Mouse (Mus musculus): ENCODE data around the gene Jag2.

Gene Jag2

DNA sequence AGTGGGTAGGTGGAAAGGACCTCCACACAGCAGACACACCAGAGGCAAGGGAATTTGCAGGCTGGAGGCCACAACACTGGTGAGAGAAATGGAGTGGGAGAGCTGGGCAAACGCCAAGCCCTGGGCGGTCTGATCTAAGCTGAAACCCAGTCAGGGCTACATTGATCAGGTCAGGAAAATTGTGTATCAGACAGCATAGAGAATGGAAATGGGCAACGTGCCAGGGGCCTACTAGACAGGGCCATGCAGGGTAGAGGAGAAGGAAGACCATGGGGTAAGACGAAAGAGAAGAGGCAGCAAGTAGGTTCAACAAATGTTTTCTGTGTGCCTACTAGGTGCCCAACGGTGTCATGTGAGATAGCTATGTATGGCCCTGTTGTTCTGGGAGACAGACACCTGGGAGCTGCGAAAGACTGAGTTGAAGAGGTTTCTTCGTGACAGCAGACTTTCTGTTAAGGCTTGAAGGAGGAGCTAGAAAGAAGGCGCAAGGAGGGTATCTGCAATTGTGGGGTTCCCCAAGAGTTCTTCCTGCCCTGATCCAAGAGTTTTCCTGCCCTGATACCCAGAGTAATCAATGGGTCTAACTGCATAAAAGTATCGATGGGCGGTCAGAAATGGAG is 11.7 kb upstream of the Jag2 start:
- peak; percentile 31 for DNase-seq (ENCODE audit: low spot score)

DNA sequence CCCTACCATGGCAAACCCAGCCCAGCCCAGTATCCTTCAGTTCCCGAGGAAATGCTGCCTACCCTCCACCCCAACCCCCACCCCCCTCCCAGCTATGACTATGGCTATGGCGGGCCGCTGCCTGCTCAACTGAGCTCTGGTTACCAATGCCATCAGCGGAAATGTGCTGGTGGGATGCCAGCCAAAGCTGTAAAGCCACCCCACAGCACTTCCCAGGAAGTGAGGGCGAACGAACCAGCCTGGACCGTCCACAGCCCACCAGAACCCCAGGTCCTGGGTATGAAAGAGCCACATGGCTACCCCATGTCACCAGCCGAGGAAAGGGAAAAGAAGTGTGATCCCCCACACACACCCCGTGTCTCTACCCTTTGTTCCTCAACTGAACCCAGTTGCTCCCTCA is 11.1 kb upstream of the Jag2 start:
- DNase-seq (ENCODE audit: low spot score) = no peak

DNA sequence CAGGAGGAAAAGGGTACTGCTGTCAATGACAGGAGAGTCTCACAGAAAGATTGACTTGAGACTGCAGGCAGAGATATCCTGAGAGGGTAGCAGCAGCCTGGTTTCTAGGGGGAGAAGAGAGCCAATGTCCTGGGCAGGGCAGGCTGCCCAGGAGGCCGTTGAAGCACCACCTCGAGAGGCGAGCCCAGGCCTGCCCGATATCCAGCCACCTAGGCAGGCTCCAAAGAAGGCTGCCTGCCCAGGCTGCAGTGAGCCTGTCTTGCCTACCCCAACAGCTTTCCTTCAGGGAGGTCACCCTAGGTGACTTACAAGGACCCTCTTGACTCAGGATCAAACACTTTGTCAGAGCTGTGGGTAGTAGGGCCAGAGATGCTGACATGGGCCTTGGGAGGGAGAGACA is 10.7 kb upstream of the Jag2 start:
- peak; percentile 26 for DNase-seq (ENCODE audit: low spot score)

DNA sequence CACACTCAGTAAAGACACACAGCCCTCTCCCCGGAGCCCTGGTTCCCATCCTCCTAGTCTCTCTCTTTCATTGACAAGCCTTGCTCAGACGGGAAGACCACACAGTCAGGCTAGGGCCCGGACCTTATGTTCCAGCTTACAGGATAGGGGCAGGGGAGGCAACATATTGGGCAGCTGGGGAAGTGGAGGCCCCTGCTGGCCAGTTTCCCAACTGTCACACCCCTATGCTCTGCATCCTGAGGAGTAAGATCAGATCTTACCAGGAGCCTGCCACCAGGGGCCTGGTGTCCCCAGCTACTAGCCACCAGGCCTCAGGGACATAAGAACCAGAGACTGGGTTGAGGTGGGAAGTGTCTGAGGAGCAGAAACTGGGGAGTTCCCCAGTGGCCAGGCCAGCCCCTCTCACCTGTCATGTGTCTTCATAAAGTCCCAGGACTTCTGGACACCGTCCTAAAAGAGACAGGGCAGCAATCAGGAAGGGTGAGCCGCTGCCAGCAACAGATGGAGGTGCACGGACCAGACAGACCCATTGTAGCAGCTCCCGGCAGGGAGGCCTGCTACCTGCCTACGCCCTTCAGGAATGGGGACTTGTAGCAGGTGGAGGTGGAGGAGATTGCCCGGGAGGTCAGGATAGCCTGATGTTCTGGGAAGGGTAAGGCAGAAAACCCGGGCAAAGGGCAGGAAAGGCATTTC is 9.4 kb upstream of the Jag2 start:
- no peak for DNase-seq (ENCODE audit: low spot score)

DNA sequence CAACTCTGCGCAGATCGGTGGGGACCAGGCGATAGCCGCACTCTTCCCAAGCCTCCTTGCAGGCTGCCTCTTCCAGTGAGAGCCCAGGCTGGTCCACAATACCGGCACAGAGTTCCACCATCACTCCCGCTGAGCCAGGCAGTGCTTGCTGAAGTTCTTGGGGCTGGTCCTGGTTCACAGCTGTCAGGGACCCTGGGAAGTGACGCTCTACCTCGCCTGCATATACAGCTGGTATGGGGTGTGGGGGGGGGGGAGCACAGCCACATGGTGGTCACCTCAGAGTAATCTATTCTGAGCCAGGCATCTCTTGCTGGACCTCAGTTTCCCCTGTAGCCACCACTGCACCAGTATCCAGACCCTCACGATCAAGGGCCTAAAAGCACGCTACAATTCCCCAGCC is 8.8 kb upstream of the Jag2 start:
- DNase-seq (ENCODE audit: low spot score) = no peak

DNA sequence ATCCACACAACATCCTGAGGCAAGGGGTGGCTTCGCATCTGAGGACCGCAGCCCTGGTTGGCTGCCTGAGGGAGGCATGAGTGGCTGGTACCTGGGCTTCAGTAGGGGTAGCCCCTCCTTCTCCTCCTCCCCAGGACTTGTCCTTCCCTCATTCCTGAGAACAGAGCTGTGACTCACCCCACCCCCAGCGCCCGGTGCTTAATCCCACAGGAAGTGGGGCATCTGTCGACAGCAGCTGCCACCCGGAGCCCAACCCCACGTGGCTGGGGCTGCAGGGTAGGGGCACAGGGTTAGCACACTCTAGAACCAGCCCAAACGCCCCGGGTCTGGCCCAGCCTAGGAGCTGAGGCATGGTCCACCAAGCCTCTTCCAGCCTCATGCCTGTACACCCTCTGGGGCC is 8.3 kb upstream of the Jag2 start:
- DNase-seq (ENCODE audit: low spot score) = no peak

DNA sequence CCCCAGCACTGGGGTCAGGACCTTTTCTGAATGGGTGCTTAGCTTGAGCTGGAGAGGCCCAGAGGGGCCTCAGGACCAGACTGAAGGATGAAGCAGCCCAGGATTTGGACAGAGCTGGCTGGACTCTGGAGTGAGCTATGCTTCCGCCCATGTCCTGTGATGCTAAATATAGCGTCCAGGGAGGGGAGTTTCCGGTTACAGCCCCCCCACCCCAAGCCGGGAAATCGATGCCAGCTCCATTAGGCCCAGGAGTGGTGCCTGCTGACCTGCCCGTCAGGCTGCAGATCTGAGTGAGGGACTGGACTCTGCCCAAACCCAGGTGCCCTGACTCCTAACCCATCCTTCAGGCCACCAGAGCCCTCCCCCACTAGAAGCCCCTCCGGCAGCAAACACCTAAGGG is 3.1 kb upstream of the Jag2 start:
- no peak for DNase-seq (ENCODE audit: low spot score)

DNA sequence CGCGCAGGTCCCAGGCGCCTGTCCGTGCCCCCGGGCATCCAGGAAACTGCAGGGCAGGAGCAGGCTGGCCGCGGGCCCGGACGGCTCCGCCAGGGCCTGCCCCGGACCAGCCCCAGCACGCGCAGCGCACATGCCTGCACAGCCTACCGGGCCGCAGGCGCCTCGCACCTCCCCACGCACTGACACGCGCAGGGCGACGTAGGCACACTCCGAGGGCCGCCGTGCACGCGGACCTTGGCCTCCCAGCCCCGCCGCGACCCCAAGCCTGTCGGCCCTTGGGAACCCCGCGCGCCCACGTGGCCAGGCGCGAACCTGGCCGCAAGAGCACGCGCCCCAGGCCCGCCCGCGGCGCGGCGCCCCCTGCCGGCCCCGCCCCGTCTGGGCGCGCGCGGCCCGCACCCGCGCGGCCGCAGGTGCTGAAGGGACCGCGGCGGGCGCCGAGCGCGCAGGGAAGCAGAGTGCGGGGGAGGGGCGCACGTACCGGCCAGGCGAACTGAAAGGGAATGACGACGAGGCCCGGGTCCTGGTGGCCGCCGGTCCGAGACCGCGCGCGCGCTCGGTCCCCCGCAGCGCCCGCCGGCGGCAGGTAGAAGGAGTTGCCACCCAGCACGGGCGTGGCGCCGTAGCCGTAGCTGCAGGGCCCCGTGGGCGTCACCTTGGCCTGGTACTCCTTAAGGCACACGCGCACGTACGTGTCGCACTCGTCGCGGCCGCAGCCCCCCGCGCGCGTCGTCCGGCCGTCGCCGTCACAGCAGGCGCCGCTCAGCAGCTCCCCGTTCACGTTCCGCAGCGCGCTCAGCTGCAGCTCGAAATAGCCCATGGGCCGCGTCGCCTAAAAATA is 955 bp downstream of the Jag2 start:
- peak; percentile 69 for DNase-seq (ENCODE audit: low spot score)

DNA sequence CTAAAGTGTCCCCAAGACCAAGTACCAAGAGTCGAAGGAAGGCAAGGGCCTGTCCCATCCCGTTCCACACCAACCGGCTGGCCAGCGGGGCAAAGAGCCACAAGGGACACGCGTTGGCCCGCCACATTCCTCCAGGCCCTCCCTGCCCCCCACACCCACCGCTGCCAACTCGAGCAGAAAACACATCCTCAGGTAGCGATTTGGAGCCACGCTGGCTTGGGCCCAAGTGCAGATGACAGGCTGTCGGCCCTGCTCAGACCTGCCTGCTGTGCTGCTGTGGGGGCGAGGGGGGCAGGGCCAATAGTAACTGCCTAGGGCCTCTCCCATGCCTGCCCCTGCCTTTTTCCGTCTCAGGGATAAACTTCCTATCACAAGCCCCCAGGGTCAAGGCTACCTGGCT is 2.3 kb downstream of the Jag2 start:
- peak; percentile 52 for DNase-seq (ENCODE audit: low spot score)

DNA sequence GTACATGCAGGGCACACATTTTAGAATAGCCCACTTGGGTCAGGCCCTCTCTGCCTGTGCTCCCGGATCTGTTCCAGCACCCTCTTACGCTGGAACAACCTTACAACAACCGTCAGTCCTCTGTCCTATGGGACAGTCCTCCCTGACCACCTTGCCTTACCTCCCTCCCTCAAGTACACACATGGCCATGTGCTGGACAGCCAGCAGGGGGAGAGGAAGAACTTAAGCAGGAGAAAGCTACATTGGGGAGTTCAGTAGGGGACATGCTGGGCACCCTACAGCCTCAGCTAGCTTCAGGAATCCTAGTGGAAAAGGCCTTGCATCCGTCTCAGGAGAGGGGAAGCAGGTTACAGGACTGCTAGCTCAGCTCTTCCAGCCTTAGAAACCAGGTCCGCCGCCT is 3.6 kb downstream of the Jag2 start:
- no peak for DNase-seq (ENCODE audit: low spot score)

DNA sequence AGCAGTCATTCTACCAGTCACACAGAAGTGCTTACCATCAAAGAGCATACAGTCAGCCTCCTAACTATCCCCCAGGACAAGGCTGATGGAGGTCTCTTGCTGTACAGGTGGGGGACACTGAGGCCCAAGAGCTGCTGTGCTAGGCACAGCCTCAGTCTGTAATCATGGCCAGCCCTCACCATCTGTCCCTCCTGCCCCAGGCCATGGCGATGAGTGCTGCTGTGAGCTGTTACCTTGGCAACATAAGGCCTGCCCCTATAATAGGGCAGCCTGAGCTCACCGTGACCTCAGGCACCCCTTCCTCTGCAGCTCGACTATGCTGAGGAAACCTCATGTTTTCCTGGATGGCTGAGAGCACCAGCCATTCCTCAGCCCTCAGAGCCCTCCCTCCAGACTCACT is 7.0 kb downstream of the Jag2 start:
- DNase-seq (ENCODE audit: low spot score) = no peak

DNA sequence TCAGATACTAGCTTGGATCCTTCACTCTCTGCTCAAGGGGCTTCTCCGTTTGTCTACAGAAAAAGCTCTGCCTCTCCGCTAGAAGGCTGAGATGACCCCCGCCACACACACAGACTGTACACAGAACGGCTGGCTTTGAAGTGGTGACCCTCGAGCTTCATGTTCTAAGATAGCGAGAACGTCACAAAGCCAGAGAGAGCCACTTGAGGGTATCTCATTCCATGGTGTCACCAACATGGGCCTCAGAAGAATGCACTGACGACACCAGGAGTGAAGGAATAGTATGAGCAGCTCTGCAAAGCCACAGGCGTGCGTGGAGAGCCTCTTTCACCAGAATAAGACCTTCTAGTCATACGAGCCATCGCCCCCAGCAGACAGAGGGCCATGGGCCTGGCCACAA is 8.1 kb downstream of the Jag2 start:
- DNase-seq (ENCODE audit: low spot score) = no peak

DNA sequence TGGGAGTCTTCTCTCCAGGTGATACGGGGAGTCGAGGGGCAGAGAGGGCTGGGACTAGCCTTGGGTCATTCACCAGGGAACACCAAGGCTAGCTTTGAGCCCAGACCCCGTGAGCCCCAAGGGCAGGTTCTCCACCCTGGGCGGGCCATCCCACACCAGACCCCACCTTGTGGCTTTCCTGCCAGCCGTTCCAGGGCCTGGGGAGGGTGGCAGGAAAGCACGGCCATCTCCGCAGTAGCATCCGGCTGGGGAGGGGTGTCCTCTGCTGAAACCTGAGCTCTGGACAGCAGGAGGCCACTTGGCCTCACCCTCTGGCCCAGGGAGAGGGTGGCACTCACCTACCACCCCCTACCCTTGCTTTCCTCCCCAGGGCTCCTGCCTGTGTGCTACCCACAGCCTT is 11.7 kb downstream of the Jag2 start:
- no peak for DNase-seq (ENCODE audit: low spot score)

DNA sequence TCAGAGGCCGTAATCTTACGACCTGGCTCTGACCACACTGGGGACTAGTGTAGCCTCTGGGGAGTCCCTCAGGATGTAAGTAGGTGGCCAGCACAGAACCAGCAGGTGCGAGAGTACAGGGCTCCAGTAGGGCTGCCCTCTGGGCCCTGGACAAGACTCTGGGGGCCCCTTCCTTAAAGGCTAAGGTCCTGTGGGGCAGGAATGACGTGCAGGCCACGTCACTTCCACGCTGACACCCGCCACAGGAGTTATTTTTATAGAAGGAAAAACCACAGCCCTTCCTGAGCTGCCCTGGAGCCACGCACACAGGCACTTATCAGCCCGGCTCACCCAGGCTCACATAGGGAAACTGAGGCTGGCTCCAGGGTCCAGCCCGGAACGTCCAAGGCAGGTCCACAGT is 12.1 kb downstream of the Jag2 start:
- DNase-seq (ENCODE audit: low spot score) = no peak

DNA sequence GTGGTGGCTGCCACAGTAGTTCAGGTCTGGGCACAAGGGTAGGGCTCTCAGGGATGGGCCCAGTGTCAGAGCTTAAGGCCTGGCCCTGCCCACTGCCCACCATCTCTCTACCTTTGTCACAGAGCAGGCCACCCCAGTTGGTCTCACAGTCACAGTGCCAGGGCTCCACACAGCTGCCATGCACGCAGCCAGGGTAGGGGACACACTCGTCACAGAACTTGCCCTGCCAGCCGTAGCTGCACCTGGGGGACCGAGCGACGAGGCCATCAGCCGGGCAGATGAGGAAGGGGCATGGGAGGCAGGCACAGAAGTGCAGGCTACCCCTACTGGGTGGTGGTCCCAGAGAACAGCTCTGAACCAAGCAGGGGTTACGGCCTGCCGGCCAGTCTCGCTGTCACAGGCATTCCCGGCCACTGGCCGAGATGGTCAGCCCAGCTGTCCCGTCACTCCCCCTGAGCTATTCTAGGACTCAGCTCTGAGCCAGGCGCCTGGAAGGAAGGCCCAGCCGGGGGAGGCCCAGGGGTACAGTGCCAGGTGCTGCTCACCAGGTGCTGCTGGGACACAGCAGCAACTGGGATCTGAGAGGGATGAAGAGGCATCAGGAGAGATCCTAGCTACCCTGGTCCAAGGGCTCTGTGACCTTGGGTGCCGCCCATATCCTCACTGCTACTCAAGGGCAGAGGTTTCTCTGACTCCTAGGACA is 12.7 kb downstream of the Jag2 start:
- DNase-seq (ENCODE audit: low spot score) = no peak

DNA sequence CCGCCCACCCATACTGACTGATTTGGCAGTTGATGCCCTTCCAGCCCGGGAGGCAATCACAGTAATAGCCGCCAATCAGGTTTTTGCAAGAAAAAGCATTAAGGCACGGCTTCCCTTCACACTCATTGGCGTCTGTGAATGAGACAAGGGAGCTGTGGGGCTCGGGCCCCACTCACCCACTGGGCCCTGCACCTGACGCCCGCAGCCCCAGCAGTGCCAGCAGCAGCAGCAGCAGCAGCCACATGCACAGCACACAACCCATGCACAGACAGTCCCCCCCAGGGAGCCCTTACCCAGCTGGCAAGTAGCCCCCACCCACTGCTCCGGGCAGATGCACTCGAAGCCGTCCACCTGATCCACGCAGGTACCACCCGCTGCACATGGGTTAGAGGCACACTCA is 14.0 kb downstream of the Jag2 start:
- no peak for DNase-seq (ENCODE audit: low spot score)

DNA sequence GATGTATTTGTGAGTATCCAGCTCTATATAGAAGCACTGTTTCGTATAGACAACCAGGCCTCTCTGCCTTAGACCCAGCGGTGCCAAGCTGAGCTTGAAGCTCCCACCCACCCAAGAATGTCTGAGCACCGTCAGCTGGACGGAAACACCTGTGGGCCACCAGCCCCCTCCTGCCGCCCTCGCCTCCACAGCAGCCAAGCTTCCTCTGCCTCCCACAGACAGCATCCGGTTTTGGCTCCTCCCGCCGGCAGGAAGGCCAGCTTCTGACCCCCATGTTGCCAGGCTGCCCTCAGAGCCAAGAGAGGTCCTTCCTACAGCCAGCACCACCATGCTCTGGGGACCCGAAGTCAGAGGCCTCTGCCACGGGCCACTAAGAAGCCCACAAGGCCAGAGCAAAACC is 15.0 kb downstream of the Jag2 start:
- no peak for DNase-seq (ENCODE audit: low spot score)

DNA sequence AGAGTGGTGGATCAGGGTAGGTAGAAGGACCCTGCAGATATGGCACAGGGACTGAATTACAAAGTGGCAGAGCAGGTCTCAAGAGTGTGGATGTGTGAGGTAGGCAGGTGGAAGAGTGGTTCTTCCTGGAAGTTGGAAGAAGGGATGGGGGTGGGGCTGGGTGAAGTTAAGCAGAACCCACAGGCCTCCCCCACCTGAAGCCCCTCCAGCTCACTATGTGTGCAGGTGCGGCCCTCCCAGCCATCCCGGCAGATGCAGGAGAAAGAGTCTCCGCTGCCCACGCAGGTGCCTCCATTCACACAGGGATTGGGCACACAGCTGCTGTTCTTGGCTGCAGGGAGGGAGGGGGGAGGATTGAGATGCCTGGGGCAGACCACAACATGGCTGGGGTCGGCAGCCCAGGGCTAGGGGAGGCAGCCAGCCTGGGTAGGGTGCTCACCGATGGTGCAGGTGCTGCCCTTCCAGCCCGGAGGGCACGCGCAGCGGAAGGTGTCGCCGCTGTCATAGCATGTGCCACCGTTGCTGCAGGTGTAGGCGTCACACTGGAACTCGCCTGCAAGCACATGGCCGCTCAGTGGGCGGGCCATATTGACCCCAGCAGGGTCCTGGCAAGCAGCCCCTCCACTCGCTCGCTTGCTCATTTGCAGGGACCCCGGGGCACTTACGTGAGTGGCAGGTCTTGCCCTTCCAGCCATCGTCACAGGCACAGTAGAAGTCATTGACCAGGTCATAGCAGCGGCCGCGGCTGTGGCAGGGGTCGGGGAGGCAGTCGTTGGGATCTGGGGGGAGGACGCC is 16.4 kb downstream of the Jag2 start:
- no peak for DNase-seq (ENCODE audit: low spot score)

DNA sequence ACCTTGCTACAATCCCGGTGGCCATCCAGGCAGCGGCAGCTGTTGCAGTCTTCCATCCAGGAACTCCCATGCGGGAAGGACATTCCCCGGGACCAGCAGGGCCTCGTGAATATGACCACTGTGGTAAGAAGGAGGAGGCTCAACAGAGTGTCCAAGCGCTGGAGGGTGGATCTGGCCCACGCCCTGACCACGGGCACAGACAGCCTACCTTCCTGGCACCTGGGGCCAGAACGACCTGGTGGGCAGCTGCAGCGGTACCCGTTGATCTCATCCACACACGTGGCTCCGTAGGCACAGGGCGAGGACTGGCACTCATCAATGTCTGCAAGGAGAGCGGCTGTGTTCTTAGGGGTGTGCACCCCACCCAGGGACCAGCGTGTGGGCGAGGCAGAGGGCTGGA is 17.9 kb downstream of the Jag2 start:
- no peak for DNase-seq (ENCODE audit: low spot score)

DNA sequence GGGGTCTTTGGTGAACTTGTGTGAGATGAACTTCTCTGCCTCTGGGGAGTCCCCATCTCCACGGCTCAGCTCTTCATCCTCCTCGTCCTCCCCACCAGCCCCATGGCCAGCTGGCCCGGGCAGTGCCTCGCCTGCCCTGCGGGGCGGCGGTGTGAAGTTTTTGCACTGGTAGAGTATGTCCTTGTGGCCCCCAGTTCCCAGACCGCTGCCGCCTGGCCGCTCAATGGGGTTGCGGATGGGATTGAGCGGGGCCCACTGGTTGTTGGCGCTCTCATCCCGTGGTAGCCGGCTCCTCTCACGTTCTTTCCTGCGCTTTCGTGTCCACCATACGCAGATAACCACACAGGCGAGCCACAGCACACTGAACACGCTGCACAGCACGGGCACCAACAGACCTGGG is 20.6 kb downstream of the Jag2 start:
- no peak for DNase-seq (ENCODE audit: low spot score)

DNA sequence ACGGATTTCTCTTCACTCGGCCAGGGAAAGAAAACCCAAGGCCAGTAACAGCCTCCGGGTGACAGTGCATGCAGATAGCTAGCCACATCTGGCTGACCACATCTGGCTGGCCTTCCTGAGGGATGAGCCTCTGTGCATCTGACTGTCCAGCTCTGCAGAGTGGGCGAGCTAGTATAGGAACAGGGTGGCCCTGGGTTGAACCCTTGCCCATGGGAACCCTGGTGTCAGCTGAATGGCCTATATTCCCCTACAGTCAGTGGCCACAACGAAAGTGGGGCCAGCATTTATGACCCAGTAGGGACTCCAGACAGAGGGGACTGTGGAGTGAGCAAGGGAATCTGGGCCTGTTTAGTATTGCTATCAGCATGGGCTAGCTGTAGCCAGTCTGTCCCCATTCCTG is 24.6 kb downstream of the Jag2 start:
- no peak for DNase-seq (ENCODE audit: low spot score)

DNA sequence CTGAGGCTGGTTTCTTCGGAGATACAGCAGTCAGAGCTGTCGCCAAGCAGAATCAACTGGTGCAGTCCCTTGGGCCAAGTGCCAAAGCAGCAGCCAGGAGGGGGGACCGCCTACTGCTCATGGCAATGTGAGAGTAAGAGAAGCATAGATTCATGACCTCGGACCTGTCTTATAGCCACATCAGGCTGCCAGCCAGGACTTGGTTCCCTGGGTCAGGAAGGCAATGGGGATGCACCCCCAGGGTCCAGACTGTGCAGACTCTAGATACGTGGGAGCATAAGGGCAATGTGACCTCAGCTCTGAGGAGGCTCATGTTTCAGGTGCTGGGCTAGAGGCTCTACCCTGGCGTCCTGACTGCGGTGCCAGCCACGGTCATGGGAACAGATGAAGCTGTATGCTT is 25.6 kb downstream of the Jag2 start:
- no peak for DNase-seq (ENCODE audit: low spot score)
